Mouse (Mus musculus) G1E (cell line): Measurements from ENCODE around the gene Hsd17b6. TPM values are rescaled to one million over a fixed set of nuclear protein-coding genes. Genes with fewer than 3 reads are reported as not detected.

Experiments used
- ATAC-seq: 2 replicates; pipeline ENCODE4 v1.8.0; 2016; ENCODE audit warnings: mild to moderate bottlenecking; ENCODE audit not compliant: insufficient number of reproducible peaks, poor library complexity, low FRiP score, severe bottlenecking; ENCODE audit errors: extremely low read depth
- DNase-seq: peaks from one replicate; pipeline ENCODE4 v3.0.0; 2012; ENCODE audit warnings: low spot score
- H3K27me3 ChIP-seq: 2 replicates; pipeline ENCODE4 v1.6.1; 2012; ENCODE audit warnings: mild to moderate bottlenecking, low read length, inconsistent platforms; ENCODE audit not compliant: insufficient read depth
- H3K36me3 ChIP-seq: replicated peaks from 2 replicates; pipeline ENCODE3; 2012; ENCODE audit warnings: mild to moderate bottlenecking, inconsistent platforms
- H3K4me1 ChIP-seq: 2 replicates; pipeline ENCODE4 v1.6.1; 2012; ENCODE audit warnings: low read depth, low read length, inconsistent platforms, mixed read lengths; ENCODE audit not compliant: insufficient read depth
- H3K4me3 ChIP-seq: 2 replicates; pipeline ENCODE4 v1.5.1; 2012; ENCODE audit warnings: low read depth, mild to moderate bottlenecking, inconsistent platforms, low read length, moderate library complexity, mixed read lengths
- H3K9me3 ChIP-seq: replicated peaks from 2 replicates; pipeline ENCODE4 v1.6.1; 2012; ENCODE audit warnings: inconsistent platforms
- CTCF ChIP-seq: IDR thresholded peaks from 2 replicates; pipeline ENCODE4 v1.5.1; 2012; ENCODE audit warnings: low read depth, low read length, inconsistent platforms, mixed read lengths
- GATA1 ChIP-seq: IDR thresholded peaks from 2 replicates; pipeline ENCODE4 v1.6.1; 2012; ENCODE audit warnings: borderline replicate concordance, low read length, inconsistent platforms, mixed read lengths
- GATA2 ChIP-seq: IDR thresholded peaks from 2 replicates; pipeline ENCODE4 v1.6.1; 2012; ENCODE audit warnings: low read depth, low read length, inconsistent platforms, borderline replicate concordance
- POLR2AphosphoS5 ChIP-seq: IDR thresholded peaks from 2 replicates; pipeline ENCODE4 v1.6.1; 2012; ENCODE audit warnings: low read depth, low read length, inconsistent platforms; ENCODE audit not compliant: insufficient replicate concordance
- TAL1 ChIP-seq: conservative IDR thresholded peaks from 2 replicates; pipeline ENCODE4 v1.6.1; 2012; ENCODE audit warnings: low read depth, low read length, inconsistent platforms, mixed read lengths
- polyA plus RNA-seq: library from polyadenylated mRNA; stranded (reverse); fragments of >175 nt; gene quantifications from 2 replicates; pipeline ENCODE4 v1.2.3, GENCODE M21; 2012
- total RNA-seq, 2 experiments: library from RNA; stranded (forward) in 1 of 2; stranded (reverse) in 1 of 2; fragments of 200-1000 nt in 1 of 2; fragments of >200 nt in 1 of 2; fragmentation: Nextera tagmentation in 1 of 2; gene quantifications; 2 replicates each; pipeline ENCODE4 v1.2.3; 2014 to 2017

Hsd17b6 gene
- total and polyA plus RNA-seq, 3 experiments = 0.05 TPM; not detected in 2

GRCm38 (mm10) chr10:128043041-128043835, 35.8 kb upstream of the Hsd17b6 start:
- DNase-seq (no peak), ATAC-seq (no peak)
- no peaks in the 10 kb centered on the region for H3K9me3 ChIP-seq
- TF ChIP-seq TAL1 (no peak), GATA1 (no peak), GATA2 (no peak), POLR2AphosphoS5 (no peak), CTCF (no peak)
- peaks cover 75% of the 10 kb centered on the region for H3K4me1 ChIP-seq
- H3K4me3 ChIP-seq = no peak overlapping the region
- H3K27me3 ChIP-seq = no peaks in the 10 kb centered on the region
- H3K36me3 ChIP-seq = peaks cover 98% of the 10 kb centered on the region

GRCm38 (mm10) chr10:128042466-128042865, 35.1 kb upstream of the Hsd17b6 start:
- H3K4me1 ChIP-seq = peaks cover 82% of the 10 kb centered on the region
- no peak for ATAC-seq

GRCm38 (mm10) chr10:128041636-128042035, 34.2 kb upstream of the Hsd17b6 start:
- peaks cover 84% of the 10 kb centered on the region for H3K4me1 ChIP-seq

More at GRCm38 (mm10) chr10:128042466-128042865, 35.1 kb upstream of the Hsd17b6 start:
- Histone ChIP-seq H3K4me3 (no peak overlapping the region), H3K36me3 (peaks cover 97% of the 10 kb centered on the region), H3K9me3 (no peaks in the 10 kb centered on the region), H3K27me3 (no peaks in the 10 kb centered on the region)
- TF ChIP-seq TAL1 = no peak
- no peak for TF ChIP-seq GATA1
- TF ChIP-seq POLR2AphosphoS5 = no peak
- TF ChIP-seq GATA2 = no peak
- TF ChIP-seq CTCF = no peak
- no peak for DNase-seq

GRCm38 (mm10) chr10:128040293-128040692, 32.9 kb upstream of the Hsd17b6 start:
- ATAC-seq = no peak
- Histone ChIP-seq H3K4me1 (peaks cover 78% of the 10 kb centered on the region), H3K4me3 (peak overlapping the region; percentile 34; the same call in 1 of the 2 replicates), H3K9me3 (no peaks in the 10 kb centered on the region), H3K36me3 (peaks cover 84% of the 10 kb centered on the region), H3K27me3 (no peaks in the 10 kb centered on the region)
- no peak for DNase-seq
- TF ChIP-seq CTCF (no peak), POLR2AphosphoS5 (no peak)

More at GRCm38 (mm10) chr10:128041636-128042035, 34.2 kb upstream of the Hsd17b6 start:
- H3K4me3 ChIP-seq = no peak overlapping the region
- peaks cover 97% of the 10 kb centered on the region for H3K36me3 ChIP-seq
- H3K9me3 ChIP-seq = no peaks in the 10 kb centered on the region
- no peaks in the 10 kb centered on the region for H3K27me3 ChIP-seq
- TF ChIP-seq CTCF = no peak
- TF ChIP-seq GATA2 = no peak
- no peak for TF ChIP-seq GATA1
- ATAC-seq = no peak
- no peak for DNase-seq

- Histone ChIP-seq H3K36me3 (peaks cover 79% of the 10 kb centered on the region), H3K4me1 (peaks cover 76% of the 10 kb centered on the region), H3K9me3 (no peaks in the 10 kb centered on the region), H3K27me3 (no peaks in the 10 kb centered on the region), H3K4me3 (no peak overlapping the region; the same call in 1 of the 2 replicates)
- ATAC-seq (no peak), DNase-seq (no peak)
- TF ChIP-seq POLR2AphosphoS5 = no peak
- TF ChIP-seq GATA2 = no peak
- no peak for TF ChIP-seq GATA1
- no peak for TF ChIP-seq CTCF
- no peak for TF ChIP-seq TAL1
Observed at GRCm38 (mm10) chr10:128039858-128040257, 32.4 kb upstream of the Hsd17b6 start.

GRCm38 (mm10) chr10:128039167-128039566, 31.8 kb upstream of the Hsd17b6 start:
- Histone ChIP-seq H3K36me3 (peaks cover 73% of the 10 kb centered on the region), H3K4me1 (peaks cover 74% of the 10 kb centered on the region), H3K27me3 (no peaks in the 10 kb centered on the region), H3K9me3 (no peaks in the 10 kb centered on the region), H3K4me3 (peak overlapping the region; percentile 54; the same call in 1 of the 2 replicates)
- TF ChIP-seq GATA1 (no peak), POLR2AphosphoS5 (no peak), CTCF (no peak), GATA2 (no peak), TAL1 (no peak)
- ATAC-seq (no peak), DNase-seq (no peak)

GRCm38 (mm10) chr10:128037921-128038320, 30.5 kb upstream of the Hsd17b6 start:
- Histone ChIP-seq H3K4me3 (peak overlapping the region; percentile 60; the same call in 1 of the 2 replicates), H3K27me3 (no peaks in the 10 kb centered on the region), H3K36me3 (peaks cover 60% of the 10 kb centered on the region), H3K4me1 (peaks cover 62% of the 10 kb centered on the region), H3K9me3 (no peaks in the 10 kb centered on the region)
- TF ChIP-seq POLR2AphosphoS5 (no peak), GATA1 (no peak), GATA2 (no peak)
- ATAC-seq (no peak), DNase-seq (no peak)
